Mouse (Mus musculus): ENCODE measurements around the gene Necap2.

DNA sequence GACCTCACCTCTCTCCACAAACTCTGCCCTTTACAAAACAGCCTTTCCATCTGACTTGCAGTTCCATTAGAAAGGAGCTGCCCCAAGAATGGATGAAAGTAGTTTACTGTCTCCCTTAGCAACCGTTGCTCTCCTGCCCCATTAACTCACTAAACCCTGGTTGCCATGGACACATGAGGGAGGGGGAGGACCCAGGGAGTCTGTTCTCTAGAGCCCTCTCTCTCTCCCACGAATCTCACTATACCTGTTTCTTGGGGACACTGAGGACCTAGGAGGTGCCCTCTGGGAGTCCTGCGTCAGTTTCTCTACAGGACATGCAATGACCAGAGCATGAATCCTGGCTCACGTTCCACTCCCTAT, 28.7 kb downstream of the Necap2 start:
- TF ChIP-seq CTCF (IDR thresholded peaks at IDR 0.05; ENCODE audit: extremely low read depth, insufficient read length, insufficient replicate concordance, low read depth, low read length), result no peak
- no peak for TF ChIP-seq POLR2A (IDR thresholded peaks at IDR 0.05; ENCODE audit: low read depth, low read length)

Measured in small intestine, adult 2 months (tissue).